Mouse (Mus musculus) natural killer cell, adult 2 months (primary cell): ENCODE results near the gene Aurkaip1.
A peak's percentile ranks its signal among the peaks of the same experiment; 100 is the strongest.

Experiments used
- DNase-seq, 2 experiments: peaks; one replicate each; pipeline ENCODE4 v3.0.0; 2022; ENCODE audit warnings: low spot score in 2 of 2

The Aurkaip1 gene

DNA sequence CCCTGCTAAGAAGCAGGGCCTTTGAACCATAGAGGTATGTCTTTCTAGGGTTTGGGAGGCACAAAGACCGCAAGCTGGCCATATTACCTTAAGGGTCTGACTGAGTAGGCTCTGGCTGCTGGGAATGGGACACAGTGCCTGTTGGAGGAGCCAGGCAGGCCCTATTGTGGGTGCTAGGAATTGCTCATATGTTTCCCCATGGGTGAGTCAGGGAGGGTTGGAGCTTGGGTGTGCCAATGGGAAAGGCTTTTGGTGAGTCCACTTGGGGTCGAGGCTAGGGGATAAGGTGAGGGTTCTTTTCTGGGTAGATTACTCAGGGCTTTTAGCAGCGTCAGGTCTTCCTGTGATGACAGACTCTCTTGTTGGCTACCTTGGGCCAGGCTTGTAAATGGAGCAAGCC is 20.3 kb downstream of the Aurkaip1 start:
- DNase-seq: no peak

GRCm38 (mm10) chr4:155851951-155852411 is 20.9 kb downstream of the Aurkaip1 start:
- no peak for DNase-seq

GRCm38 (mm10) chr4:155853421-155853820 is 22.3 kb downstream of the Aurkaip1 start:
- no peak for DNase-seq

- no peak for DNase-seq
These were observed 23.9 kb downstream of the Aurkaip1 start for GRCm38 (mm10) chr4:155854991-155855390.

DNA sequence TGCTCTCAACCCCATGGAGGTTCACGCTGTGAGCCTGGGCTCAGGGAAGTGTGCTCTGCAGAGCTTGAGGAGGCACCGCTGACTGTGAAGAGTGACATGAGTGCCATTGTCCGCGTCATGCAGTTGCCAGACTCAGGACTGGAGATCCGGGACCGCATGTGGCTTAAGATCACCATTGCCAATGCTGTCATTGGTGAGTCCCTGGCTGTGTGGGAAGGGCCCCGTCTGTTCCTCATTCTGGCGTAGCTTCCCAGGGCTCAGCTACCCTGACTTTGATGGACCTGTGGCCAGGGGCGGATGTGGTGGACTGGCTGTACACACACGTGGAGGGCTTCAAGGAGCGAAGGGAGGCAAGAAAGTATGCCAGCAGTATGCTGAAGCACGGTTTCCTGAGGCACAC is 25.0 kb downstream of the Aurkaip1 start:
- DNase-seq: no peak

DNA sequence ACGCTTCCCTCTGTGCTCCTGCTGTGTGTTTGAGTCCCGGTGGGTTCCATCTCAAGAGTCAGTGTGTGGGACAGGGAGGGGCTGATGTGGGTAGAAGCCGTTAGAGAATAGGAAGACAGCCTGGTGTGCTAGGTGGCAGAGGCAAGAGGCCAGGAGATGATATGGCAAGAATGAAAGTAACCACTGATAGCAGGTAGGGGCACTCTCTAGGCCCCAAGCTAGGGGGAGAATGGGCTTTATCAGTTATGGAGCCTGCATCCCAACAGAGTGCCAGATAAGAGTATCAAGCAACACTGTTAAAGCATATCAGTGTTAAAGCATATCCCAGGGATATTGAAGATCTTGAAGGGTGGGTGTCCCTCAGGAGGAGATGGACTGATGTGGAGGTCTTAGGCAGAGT is 25.8 kb downstream of the Aurkaip1 start:
- DNase-seq: no peak

GRCm38 (mm10) chr4:155859318-155859717 is 28.2 kb downstream of the Aurkaip1 start:
- DNase-seq: no peak

DNA sequence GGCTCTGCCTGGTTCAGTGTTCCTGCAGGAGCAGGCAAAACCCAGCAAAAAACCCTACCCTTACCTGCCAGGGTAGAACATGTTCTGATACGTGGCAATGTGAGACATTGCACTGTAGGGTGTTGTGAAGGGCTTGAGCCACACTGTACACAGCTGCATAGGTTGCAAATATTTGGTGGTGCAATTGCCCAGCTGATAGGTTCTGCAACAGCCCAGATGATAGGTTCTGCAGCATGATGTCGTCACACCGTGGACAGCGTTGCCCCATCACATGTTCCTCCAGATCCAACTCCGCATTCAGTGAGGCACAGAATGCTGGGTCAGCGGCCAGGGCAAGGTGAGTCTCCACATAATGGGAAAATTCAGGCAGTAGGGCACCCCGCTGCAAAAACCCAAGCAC is 30.7 kb downstream of the Aurkaip1 start:
- no peak for DNase-seq

DNA sequence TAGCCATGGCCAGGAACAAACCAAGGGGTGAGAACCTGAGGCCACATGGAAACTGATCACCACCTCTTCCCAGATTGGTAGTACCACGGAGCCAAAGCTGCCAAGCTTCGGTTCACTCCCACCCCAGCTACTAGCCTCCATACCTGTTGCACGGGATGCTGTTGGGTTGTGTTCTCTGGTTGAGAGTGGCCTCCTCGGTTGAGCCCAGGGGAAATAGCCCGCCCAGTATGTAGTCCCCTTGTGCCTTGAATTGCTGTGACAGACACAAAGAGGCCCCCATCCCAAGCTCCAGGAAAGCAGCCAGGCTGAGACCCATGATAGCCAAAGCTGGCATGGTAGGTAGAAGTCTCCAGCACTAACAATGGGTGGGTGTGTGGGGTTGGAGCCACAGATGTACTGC is 31.9 kb downstream of the Aurkaip1 start, which contains the start of gene Tas1r3:
Gene Tas1r3 (minus strand): TSS at position 362 of the 400 bp plus-strand sequence.
- no peak for DNase-seq

DNA sequence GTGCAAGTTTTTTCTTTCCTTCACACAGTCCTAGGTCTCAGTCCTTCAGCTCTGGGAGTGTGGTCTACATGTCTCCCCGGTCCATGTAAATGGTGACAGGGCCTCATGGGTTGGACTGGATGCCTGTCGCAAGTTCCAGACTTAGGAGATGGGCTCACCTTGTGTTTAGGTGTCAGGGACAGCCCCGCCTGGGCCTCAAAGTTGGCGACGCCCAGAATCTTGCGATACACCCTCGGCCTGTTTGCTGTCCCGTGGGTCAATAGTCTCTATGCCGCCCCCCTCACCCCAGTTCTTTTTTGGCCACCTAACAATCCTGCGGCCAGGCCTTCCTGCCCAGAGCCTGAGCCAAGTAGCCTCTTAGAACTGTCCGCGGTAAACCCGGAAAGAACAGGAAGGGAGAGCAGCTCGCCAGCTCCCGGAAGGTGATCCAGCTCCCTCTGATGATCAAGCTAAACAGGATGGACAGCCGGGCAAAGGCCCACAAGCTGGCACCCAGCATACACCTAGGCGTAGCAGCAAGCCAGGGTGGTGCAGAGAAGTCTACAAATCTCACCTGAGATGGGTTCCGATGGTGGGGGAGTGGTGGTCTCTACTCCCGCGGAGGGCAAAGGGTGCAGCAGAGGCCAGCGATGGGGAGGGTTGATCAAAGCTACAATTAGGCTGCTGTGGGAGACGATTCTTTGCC is 37.7 kb downstream of the Aurkaip1 start:
- DNase-seq: no peak

GRCm38 (mm10) chr4:155869317-155870033 is 38.4 kb downstream of the Aurkaip1 start, which contains the start of the genes Cptp and Ints11:
TSS of gene Cptp (minus strand) at chr4:155869440.
TSS of gene Ints11 (plus strand) at chr4:155869546.
- DNase-seq: peak; percentile 93 to 94

- DNase-seq: no peak
These were observed 40.3 kb downstream of the Aurkaip1 start for GRCm38 (mm10) chr4:155871404-155871803.
